Mouse (Mus musculus) G1E (cell line): ENCODE data around the gene Ago4.

Experiments
- CTCF ChIP-seq: IDR thresholded peaks from 2 replicates; pipeline ENCODE4 v1.5.1; 2012; ENCODE audit warnings: low read depth, low read length, inconsistent platforms, mixed read lengths
- GATA1 ChIP-seq: IDR thresholded peaks from 2 replicates; pipeline ENCODE4 v1.6.1; 2012; ENCODE audit warnings: borderline replicate concordance, low read length, inconsistent platforms, mixed read lengths

- TF ChIP-seq CTCF = no peak
- no peak for TF ChIP-seq GATA1
These were observed 42.5 kb downstream of the Ago4 start for GRCm38 (mm10) chr4:126490726-126491125.
